Mouse (Mus musculus) bone marrow macrophage, adult 2 months (primary cell): ENCODE results near the gene Arid1b. TPM values are rescaled to one million over a fixed set of nuclear protein-coding genes. Genes with fewer than 3 reads are reported as not detected.

Experiments used
- H3K27ac ChIP-seq: 2 replicates; pipeline ENCODE4 v1.5.1; 2012; ENCODE audit warnings: low read depth, low read length; ENCODE audit not compliant: insufficient read depth
- H3K4me1 ChIP-seq: 2 replicates; pipeline ENCODE4 v1.6.1; 2012; ENCODE audit warnings: low read length; ENCODE audit not compliant: control insufficient read depth, insufficient read depth
- H3K4me3 ChIP-seq: 2 replicates; pipeline ENCODE4 v1.5.1; 2012; ENCODE audit warnings: mild to moderate bottlenecking, low read length, moderate library complexity; ENCODE audit not compliant: insufficient read depth
- CTCF ChIP-seq: IDR thresholded peaks from 2 replicates; pipeline ENCODE4 v1.5.1; 2012; ENCODE audit warnings: low read depth, mild to moderate bottlenecking, low read length, moderate library complexity
- POLR2A ChIP-seq: IDR thresholded peaks from 2 replicates; pipeline ENCODE4 v1.6.1; 2012; ENCODE audit warnings: mild to moderate bottlenecking, low read depth, low read length, borderline replicate concordance
- polyA plus RNA-seq: library from polyadenylated mRNA; stranded (reverse); fragments of >200 nt; gene quantifications from 2 replicates; pipeline ENCODE4 v1.2.4, GENCODE M21; 2012; ENCODE audit not compliant: missing spikeins, insufficient read depth, insufficient read length

Arid1b gene
- polyA plus RNA-seq, 1 experiment = 25.8 TPM

GRCm38 (mm10) chr17:5030290-5030689 lies 36.2 kb downstream of the Arid1b start:
- Histone ChIP-seq H3K27ac (no peak overlapping the region), H3K4me1 (peaks cover 21% of the 10 kb centered on the region), H3K4me3 (no peak overlapping the region)
- TF ChIP-seq CTCF (no peak), POLR2A (no peak)

GRCm38 (mm10) chr17:5033346-5033745 lies 39.2 kb downstream of the Arid1b start:
- no peak overlapping the region for H3K4me3 ChIP-seq
- peaks cover 21% of the 10 kb centered on the region for H3K4me1 ChIP-seq
- no peak overlapping the region for H3K27ac ChIP-seq
- TF ChIP-seq POLR2A = no peak
- no peak for TF ChIP-seq CTCF

GRCm38 (mm10) chr17:5034201-5034600 lies 40.1 kb downstream of the Arid1b start:
- no peak overlapping the region for H3K4me3 ChIP-seq
- H3K4me1 ChIP-seq = peaks cover 21% of the 10 kb centered on the region
- no peak for TF ChIP-seq POLR2A
- no peak for TF ChIP-seq CTCF
- no peak overlapping the region for H3K27ac ChIP-seq

- no peak overlapping the region for H3K27ac ChIP-seq
- no peak for TF ChIP-seq CTCF
- no peak for TF ChIP-seq POLR2A
- peaks cover 18% of the 10 kb centered on the region for H3K4me1 ChIP-seq
- no peak overlapping the region for H3K4me3 ChIP-seq
Observed at GRCm38 (mm10) chr17:5036200-5036835, 42.2 kb downstream of the Arid1b start.

GRCm38 (mm10) chr17:5037199-5037598 lies 43.1 kb downstream of the Arid1b start:
- no peak overlapping the region for H3K4me3 ChIP-seq
- TF ChIP-seq CTCF = no peak
- TF ChIP-seq POLR2A = no peak
- H3K4me1 ChIP-seq = peaks cover 16% of the 10 kb centered on the region
- H3K27ac ChIP-seq = no peak overlapping the region

GRCm38 (mm10) chr17:5039826-5040225 lies 45.7 kb downstream of the Arid1b start:
- Histone ChIP-seq H3K4me1 (peaks cover 3% of the 10 kb centered on the region), H3K4me3 (no peak overlapping the region), H3K27ac (no peak overlapping the region)
- TF ChIP-seq CTCF (no peak), POLR2A (no peak)

GRCm38 (mm10) chr17:5043871-5044270 lies 49.7 kb downstream of the Arid1b start:
- Histone ChIP-seq H3K4me1 (no peaks in the 10 kb centered on the region; the same call in none of the 2 replicates), H3K27ac (no peak overlapping the region), H3K4me3 (no peak overlapping the region)
- TF ChIP-seq POLR2A (no peak), CTCF (no peak)

- TF ChIP-seq CTCF = no peak
- TF ChIP-seq POLR2A = no peak
- H3K4me3 ChIP-seq = no peak overlapping the region
- H3K4me1 ChIP-seq = peaks cover 7% of the 10 kb centered on the region
- no peak overlapping the region for H3K27ac ChIP-seq
Observed at GRCm38 (mm10) chr17:5045613-5046012, 51.5 kb downstream of the Arid1b start.

GRCm38 (mm10) chr17:5047373-5047772 lies 53.2 kb downstream of the Arid1b start:
- H3K4me3 ChIP-seq = no peak overlapping the region

GRCm38 (mm10) chr17:5050266-5050665 lies 56.1 kb downstream of the Arid1b start:
- TF ChIP-seq CTCF (no peak), POLR2A (no peak)

More at GRCm38 (mm10) chr17:5047373-5047772, 53.2 kb downstream of the Arid1b start:
- Histone ChIP-seq H3K4me1 (peaks cover 15% of the 10 kb centered on the region), H3K27ac (no peak overlapping the region)
- TF ChIP-seq CTCF (no peak), POLR2A (no peak)

More at GRCm38 (mm10) chr17:5050266-5050665, 56.1 kb downstream of the Arid1b start:
- H3K4me1 ChIP-seq = peaks cover 30% of the 10 kb centered on the region
- H3K27ac ChIP-seq = no peak overlapping the region
- no peak overlapping the region for H3K4me3 ChIP-seq
